Mouse (Mus musculus): ENCODE results near the gene Rassf5.

DNA sequence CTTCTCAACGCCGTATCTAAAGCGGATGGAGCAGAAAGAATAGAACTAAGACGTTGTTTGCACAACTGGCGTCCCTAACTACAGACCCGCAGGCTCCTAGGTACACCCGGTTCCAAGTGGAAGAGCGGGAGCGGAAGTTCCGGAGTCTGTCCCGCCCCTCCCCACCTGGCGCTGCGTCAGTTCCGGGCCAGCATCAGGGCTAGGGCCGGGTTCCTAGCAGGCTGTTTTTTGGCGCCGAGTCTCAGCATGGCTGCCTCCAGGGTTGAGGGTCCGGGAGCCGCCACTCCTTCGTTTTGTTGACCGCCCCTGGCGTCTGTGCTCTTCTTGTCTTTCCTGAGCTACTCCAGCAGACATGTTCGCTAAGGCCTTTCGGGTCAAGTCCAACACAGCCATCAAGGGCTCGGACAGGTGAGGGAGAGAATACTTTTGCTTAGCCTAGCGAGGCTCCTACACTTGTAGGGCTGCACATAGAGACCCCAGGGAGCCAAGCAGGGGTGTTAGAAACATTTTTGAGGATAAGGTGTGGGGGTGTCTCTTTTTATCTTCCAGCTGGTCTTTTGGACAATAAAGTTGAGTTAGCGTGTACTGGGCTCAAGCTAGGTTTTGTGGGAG is 91.9 kb downstream of the Rassf5 start, which contains the start of gene Eif2d:
- TF ChIP-seq POLR2AphosphoS2 (IDR thresholded peaks at IDR 0.05; ENCODE audit: insufficient read length, low read depth) = peak; percentile 45
- no peak for TF ChIP-seq MAX (IDR thresholded peaks at IDR 0.05; ENCODE audit: low read depth)
- peak; percentile 61 for TF ChIP-seq POLR2A (IDR thresholded peaks at IDR 0.05; ENCODE audit: insufficient read length, low read depth)
- TF ChIP-seq CEBPB (IDR thresholded peaks at IDR 0.05; ENCODE audit: insufficient read depth, poor library complexity, severe bottlenecking) = no peak
- no peak for TF ChIP-seq TCF12 (IDR thresholded peaks at IDR 0.05; ENCODE audit: insufficient read depth, poor library complexity, severe bottlenecking)
- no peak for TF ChIP-seq TCF3 (IDR thresholded peaks at IDR 0.05; ENCODE audit: insufficient read length, low read depth)
- peak; percentile 17 for TF ChIP-seq E2F4 (IDR thresholded peaks at IDR 0.05; ENCODE audit: insufficient read depth)
- no peak for TF ChIP-seq REST (IDR thresholded peaks at IDR 0.05; ENCODE audit: insufficient read depth, insufficient read length)
